Mouse (Mus musculus): ENCODE results near the gene Traf3.

Traf3 gene

DNA sequence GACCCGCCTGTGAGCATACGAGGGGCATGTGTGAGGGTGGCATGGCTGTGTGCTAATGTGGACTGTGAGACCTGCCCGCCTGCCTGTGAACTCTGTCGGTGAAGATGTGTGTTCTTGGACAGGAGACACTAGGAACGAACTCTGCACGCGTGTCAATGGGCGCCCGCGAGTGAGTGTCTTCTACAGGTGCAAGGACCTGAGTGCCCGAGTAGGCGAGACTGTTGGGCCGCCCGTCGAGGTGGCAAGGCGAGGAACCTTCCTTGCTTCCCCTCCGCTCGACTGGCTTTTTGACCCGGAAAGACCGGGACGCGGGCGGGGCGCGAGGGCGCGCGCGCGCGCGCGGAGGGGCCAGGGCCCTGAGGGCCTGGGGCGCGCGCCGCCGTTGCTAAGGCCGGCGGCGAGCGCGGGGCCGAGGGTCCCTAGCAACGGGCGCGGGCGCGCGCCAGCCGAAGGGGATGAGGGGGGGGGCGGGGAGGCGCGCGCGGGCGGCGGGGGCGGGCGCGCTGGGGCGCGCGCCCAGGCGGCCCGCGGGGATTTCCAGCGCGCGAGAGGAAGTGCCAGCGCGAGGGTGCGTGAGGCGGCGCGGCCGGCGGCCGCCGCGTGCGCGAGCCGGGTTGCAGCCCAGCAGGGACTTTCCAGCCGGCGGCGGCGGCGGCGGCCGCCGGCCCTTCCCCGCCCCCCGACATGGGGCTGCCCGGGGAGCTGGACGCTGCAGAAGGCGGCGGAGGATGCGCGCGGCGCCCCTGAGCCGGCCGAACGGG, at the start of gene Traf3:
Gene Traf3, plus strand, starts transcription at position 540 of the 761 bp plus-strand sequence.
- CTCF ChIA-PET: interaction anchor here (0.7 to 1.2 kb wide), 2 partner anchors 70 to 88 kb away, joined by 3 to 4 read pairs; no protein-coding TSS in a partner anchor

DNA sequence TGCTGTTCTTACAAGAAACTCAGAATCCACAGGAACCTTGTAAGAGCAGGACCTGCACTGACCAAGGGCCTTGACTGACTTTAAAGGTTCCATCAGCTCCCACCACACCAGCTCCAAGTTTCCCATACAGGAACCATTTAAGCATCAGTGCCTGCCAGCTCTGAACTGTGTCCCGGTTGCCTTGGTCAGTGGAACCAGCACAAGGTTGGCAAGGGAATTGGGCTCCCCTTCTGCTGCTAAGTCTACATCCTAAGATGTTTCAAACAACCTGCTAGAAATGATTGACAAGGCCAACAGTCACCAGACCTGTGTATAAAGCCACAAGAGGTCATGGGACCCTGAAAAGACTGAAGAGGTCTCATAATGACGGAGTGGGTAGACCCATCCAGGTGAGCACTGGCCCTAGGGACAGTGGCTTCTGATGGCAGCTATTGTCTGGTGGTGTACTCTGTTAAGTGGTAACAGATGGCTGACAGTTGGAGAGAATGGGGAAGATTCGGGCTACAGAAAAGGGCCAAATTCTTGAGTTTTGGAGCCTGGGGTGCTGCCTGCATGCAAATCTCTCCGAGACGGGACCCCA, 46.6 kb upstream of the Traf3 start:
- CTCF ChIA-PET: no interaction called here

DNA sequence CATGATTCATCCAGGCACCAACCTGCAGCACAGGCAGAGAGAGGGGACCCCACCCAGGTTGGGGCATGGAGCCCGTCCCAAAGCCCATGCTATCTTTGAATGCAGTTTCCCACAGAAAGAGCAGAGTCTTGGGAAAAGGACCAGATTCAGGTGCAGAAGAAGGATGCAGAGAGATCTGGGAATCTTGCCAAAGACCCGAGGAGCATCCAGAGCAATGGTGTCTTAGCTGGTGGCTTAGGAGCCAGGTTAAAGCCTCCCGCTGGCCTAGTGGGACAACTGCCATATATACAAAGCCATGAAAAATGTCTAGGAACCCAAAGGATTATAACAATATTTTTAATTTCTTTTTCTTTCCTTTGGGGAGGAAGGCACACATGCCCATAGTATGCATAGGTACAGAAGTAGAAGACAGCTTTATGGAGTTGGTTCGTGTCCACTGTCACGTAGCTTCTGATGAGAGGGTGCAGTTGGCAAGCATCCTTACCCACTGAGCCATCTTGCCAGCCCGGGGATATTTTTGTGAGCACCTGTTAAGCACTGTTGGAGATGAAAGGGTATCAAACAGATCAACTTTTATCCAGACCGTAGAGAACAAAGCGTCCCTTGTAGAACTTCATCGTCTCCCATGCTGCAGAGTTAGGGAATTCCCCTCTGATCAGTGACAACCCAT, 45.1 kb upstream of the Traf3 start:
- CTCF ChIA-PET: interaction anchor here (0.5 kb wide), 1 partner anchor 215 kb away, joined by 4 read pairs; no protein-coding TSS in a partner anchor

DNA sequence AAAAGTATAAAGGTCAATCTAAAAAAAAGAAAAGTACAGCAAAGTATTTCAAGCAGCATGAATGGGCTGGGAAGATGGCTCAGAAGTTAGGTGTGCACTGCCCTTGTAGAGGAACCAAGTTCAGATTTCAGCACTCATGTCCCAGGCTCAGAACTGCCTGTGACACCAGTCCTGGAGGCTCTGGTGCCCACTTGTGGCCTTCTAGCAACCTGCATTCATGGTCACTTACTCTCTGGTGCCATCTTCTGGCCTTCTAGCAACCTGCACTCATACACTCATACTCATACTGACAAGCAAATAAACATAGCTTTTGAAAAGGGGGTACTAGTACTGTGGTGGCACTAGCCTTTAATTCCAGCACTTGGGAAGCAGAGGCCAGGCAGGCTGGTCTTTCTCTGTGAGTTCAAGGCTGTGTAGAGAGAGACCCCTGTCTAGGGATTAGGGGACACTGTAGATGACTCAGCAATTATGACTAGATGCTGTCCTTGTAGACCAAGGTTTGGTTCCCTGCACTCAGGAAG, 43.8 kb upstream of the Traf3 start:
- CTCF ChIA-PET: interaction anchor here (0.6 to 0.7 kb wide), 3 partner anchors 53 to 106 kb away, joined by 3 to 20 read pairs (median 3); no protein-coding TSS in a partner anchor

DNA sequence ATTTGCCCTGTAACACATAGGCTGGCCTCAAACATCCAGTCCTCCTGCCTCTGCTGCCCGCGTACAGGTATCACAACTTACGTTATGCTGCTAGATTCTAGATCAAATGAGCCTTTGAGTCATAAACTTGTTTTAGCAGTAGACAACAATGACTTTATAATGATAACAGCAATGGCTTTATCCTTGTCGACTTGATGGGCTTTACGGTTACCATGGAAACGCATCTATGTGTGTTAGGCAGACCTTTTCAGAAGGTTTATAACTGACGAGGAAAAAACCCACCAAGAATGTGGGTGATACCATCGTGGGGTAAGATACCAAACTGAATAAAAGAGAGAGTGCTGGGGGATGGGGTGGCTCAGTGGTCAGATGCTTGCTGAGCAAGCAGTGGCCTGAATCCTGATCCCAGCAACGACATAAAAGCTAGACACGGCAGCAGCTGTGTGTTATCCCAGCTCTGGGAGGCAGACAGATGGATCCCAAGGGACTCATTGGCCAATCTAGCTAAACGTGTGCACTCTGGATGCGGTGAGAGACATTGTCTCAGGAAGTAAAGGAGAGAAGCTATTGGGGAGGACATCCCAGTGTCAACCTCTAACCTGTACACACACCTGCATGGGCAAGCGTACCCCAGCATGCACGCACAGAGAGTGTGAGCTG, 41.4 kb upstream of the Traf3 start:
- CTCF ChIA-PET: no interaction called here

DNA sequence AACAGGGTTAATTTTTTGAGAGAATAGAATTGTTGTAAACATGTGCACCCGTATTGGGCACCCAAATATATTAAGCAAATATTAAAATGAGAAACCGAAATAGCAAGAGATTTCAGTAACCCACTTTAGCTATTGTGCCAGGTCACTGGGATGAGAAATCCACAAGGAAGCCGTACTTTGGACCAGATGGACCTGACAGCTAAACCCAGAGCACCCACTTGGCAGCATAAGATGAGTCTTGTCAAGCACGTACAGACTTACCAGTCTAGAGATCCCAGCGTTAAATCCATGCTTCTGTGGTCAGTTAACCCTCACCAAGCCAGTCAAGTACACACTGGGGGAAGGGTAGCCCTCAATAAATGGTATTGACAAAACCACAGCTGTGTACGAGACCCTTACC, 40.5 kb upstream of the Traf3 start:
- CTCF ChIA-PET: no interaction called here

DNA sequence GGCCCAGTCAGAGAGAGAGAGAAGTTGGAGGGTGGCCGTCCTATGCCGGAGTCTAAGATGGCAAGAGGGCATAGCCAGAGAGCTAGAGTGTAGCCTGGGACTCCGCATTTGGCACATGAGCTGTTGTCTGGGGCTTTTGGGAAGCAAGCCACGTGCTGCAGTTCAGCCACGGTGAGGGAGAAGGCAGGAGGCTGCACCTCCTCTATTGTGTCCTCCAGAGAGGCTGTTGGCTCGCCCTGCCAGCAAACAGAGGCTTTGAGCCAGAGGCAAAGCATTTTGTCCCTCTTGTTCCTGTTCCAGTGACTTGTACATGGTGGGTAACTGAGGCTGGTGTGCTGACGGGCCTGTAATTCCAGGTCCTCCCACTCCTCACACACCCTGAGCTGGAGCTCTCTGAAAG, 32.0 kb upstream of the Traf3 start:
- CTCF ChIA-PET: no interaction called here

DNA sequence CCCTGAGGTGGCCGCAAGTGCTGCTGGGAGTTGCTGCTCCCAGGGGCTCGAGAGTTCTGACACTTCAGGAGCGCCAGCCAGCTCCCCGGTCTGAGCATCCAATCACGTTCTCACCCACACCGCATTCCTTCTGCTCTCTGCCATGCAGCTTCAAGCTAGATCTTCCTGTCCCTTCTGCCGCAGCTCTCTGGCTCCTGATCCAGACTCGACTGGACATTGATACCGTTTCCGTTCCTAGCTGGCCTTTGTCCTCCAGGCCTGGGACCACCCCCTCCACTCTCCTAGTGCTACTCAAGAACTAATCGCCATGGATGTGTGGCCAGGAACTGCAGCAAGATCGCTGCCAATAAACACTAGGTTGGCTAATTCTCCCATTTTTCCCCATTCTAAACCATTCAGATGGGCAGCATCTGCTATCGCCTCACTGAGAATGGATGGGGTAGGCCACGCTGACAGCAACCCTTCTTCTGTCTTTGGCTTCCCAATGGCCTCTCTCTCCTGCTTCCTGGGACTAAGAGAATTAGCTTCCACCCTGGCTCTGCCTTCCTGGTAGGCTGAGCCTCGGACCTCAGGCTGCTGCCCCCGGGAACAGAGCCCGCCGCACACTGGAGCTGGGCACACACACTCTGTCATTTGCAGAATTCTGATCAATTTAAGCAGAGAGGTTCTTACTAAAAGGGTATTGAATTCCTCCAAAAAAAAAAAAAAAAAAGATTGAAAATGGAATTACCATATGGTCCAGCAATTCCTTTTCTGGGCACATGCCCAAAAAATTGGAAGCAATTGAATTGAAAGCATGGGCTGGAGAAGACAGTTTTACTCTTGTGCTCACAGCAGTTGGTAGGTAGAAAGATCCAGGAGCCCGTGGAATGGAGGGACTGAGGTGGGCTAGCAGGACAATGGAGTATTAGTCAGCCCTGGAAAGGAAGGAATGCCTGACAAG, 31.1 kb upstream of the Traf3 start:
- CTCF ChIA-PET: interaction anchor here (1.0 kb wide), 1 partner anchor 14 kb away, joined by 16 read pairs; no protein-coding TSS in a partner anchor

DNA sequence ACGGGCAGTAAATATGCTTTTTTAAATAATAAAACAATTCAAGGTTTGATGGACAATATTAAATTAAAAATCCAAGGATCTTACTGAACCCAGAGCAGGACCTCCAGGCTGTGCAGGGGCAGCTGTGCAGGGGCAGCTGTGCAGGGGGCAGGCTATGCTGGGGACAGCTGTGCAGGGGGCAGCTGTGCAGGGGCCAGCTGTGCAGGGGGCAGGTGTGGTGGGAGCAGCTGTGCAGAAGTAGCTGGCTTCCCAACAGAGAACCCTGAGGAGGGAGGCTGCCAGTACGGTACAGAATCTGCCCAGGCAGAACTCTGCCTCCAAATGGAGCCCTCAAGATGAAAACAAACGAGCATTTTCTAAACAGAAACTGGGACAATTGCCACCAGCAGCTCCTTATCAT, 30.2 kb upstream of the Traf3 start:
- CTCF ChIA-PET: interaction anchor here (0.7 to 1.0 kb wide), 3 partner anchors 13 to 49 kb away, joined by 4 to 16 read pairs (median 5); no protein-coding TSS in a partner anchor

DNA sequence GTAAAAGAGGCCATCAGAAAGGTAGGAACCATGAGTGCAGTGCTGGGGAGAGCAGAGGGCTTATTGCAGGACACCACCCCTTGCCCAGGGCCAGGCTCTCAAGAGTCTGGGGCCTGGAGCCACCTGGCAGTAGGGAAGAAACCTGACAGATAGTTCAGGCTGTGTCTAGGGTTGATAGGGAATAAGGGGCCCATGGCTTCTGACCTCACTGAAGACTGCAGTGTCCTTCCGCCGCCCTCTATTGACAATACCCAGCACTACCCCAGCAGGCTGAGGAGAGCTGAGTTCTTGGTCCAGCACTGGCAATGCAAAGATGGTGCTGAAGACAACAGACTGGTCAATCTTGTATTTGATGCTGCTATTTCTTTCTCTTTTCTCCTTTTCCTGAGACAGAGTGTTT, 29.1 kb upstream of the Traf3 start:
- CTCF ChIA-PET: no interaction called here

DNA sequence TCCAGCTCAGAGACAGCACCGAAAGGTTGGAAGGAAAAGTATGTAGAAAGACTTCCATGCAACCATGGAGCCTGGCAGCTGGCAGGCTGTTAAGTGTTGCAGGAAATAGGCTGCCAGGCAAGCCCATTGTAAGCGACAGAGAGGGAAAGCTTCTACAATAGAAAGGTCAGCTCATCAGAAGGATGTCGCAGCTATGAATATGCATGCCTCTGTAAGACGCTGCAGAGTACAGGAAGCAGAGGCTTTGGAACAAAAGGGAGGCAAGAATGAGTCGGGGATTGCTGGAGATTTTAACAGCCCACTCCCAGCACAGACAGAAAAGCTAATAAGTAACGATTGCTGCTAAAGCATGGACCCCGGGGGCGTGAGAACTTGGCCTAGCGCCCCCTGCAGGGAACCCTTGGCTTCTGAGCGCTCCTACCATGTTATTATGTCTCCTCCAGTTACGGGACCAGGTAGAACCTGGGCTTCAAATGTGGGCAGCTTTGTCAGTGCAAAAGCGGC, 23.1 kb upstream of the Traf3 start:
- CTCF ChIA-PET: interaction anchor here (0.7 kb wide), 1 partner anchor 8 kb away, joined by 3 read pairs; no protein-coding TSS in a partner anchor

DNA sequence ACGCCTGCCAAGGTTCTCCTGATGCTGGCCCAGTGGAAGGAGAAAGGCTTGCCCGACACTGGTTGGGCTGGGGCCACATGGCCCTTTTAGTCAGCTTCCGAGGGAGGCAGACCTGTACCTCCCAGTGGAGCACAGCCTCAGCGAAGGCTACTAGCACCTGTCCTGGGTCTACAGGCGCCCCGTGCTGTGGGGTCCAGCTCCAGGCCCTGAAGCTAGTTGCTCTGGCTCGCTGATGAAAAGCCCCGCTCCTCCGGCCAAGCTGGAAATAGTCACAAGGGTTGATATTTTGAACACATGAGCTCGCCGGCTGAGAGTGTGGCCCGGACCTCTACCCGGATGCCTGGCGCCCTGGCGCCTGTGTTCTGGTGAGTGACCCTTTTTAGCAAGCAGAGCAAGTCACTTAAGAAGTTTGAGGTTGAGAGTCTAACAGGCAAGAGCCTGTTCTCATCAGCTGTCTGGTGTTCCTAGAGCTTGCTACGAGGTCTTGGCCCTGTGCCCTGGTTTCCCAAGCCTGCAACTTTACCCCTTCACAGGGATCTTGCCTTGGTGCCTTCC, 22.6 kb upstream of the Traf3 start:
- CTCF ChIA-PET: no interaction called here

DNA sequence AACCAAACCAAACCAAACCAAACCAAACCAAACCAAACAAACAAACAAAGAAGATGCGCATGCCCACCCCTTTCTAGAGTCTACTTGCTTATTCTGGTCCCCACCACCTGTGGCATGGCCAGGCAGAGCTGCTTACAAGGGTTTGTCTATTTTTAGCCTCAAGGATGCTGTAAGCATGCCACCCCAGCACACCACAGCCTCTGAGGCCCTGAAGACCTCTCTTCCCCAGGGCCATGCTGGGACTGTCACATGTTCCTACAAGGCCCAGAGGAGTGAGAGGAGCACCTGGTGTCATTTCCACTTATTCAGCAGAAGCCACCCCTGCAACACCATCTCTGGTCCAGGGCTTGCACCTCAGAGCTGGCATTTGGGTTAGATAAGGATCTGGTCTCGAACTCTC, 21.6 kb upstream of the Traf3 start:
- CTCF ChIA-PET: no interaction called here

DNA sequence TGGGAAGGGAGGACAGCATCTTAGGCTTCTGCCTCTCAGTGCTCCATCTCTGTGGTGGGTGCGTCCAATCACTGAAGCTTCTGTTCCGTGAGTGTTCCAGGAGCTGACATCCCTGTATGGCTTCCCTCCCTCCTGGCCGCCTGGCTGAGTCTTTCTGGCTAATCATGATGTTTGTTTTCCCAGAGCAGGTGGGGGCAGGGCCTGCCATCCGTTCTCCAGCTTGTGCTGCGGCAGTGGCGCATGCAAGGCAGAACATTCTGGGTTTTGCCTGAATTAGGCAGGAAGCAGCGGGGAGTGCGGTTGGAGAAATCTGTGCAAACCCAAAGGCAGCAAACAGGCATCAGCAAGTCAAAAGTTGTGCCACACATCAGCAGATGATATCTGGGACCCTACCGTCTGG, 20.9 kb upstream of the Traf3 start:
- CTCF ChIA-PET: no interaction called here

DNA sequence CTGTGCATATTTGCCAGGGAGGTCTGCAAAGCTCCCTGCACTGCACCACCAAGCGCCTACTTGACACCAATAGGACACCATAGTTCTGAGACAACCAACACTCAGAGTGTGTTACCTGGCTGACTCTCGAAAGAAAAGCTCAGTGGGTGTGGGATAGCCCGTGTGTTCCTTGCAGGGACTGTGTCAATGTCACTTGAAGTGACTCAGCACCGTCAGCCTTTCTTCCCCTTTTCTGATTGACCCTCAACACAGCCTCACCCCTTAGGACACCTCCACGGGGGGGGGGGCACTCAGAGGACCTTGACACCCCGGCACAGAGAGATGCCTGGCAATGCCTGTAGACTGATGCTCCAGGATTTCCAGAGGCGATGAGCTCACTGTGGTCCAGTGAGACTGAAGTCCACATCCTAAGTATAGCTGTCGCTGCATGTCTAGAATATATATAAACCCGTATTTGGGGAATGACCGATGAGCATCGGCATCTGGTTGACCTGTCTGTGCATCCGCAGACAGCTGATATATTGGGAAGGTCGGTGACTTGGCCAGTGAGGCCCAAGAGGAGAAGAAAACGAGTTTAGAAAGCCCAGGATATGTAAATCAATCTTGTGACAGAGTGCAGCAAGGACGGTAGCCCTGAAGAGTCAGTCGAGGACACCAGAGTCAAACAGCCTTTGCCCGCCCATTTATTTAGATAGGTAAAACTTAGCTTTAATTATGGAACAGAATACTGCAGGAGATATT, 16.5 kb upstream of the Traf3 start:
- CTCF ChIA-PET: interaction anchor here (1.4 to 1.7 kb wide), 2 partner anchors 9 to 14 kb away, joined by 4 to 16 read pairs; no protein-coding TSS in a partner anchor

DNA sequence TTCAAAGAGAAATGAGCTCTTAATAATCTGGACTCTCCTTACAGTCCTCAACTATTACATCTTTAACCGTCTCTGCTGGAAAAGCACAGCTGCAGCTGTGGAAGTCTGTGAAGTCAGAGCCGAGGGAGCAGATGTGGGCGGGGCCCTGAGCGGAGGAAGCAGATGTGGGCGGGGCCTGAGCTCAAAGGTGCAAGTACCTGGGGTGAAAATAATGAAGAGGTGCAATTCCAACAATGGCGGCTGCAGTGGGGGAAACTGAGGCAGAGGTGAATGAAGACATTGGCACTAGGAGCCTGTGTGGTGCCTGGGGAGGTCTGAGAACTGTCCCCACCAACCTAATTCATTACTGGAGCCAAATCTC, 16.0 kb upstream of the Traf3 start:
- CTCF ChIA-PET: interaction anchor here (0.7 to 1.7 kb wide), 2 partner anchors 8 to 448 kb away, joined by 4 read pairs; no protein-coding TSS in a partner anchor

DNA sequence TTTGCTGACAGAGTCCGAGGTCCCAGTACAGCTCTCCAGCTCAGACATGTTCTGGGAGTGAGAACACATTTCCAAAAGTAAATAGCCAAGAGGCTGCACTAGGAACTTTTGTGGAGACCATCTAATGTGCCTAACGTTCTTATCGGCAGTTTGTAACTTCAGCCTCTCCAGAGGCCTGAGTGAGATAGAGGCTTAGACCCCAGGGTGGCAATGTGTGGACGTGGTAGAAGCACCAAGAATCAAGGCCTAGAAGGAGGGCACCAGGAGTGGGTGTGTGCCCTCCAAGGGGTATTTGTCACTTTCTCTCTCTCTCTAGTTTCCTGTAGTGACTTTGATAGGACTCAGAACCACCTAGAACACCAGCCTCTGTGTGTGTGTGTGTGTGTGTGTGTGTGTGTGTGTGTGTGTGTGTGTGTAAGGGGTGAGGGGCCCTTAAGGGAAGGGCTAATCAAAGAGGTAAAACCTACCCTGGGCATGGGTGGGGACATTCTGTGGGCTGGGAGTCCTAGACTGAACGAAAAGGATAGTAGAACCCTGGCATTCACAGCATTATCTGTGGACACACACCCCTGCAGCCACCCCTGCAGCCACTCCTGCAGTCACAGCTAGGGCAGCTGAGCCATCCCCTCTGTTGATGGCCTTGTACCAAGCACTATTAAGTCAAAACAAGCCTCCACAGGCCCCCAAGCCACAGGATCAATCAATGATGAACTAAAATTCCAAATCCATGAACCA, 14.6 kb upstream of the Traf3 start:
- CTCF ChIA-PET: no interaction called here

DNA sequence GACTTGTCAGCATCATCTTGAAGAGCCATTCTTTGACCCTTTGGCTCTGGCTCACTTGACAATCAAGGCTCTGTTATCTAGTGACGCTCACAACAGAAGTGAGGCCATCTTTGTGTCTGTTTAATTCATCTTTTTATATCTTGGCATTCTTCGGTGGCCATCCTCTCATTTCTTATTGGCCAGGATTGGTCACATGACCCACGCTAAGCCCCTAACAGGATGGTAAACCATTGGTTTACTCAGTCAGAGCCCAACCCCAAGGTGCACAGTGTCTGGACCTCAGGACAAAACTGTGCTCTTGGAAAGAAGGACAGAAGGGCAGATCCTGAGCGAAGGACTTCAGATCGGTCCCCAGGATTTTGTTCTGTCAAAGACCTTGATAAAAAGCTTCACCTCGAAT, 13.6 kb upstream of the Traf3 start:
- CTCF ChIA-PET: no interaction called here

Data from spleen, embryonic (tissue).